Mouse (Mus musculus) lung, embryonic 14.5 days (tissue): ENCODE data around the gene Atrnl1. TPM values are rescaled to one million over a fixed set of nuclear protein-coding genes. Genes with fewer than 3 reads are reported as not detected.

Source experiments
- ATAC-seq: fragments of 200-750 bp; cut with Nextera tagmentation; 2 replicates; pipeline ENCODE4 v1.8.0; 2017; ENCODE audit warnings: mild to moderate bottlenecking, moderate TSS enrichment, moderate library complexity; ENCODE audit not compliant: insufficient read depth
- DNase-seq: peaks from one replicate; pipeline ENCODE4 v3.0.0-alpha.2; 2015
- H3K27ac ChIP-seq: fragments of 300-500 bp; sonication (generic); 2 replicates; pipeline ENCODE4 v1.5.1; 2014; ENCODE audit warnings: low read depth, mild to moderate bottlenecking, moderate library complexity
- H3K27me3 ChIP-seq: fragments of 300-500 bp; sonication (generic); 2 replicates; pipeline ENCODE4 v1.6.1; 2014; ENCODE audit warnings: low read length, control low read depth; ENCODE audit not compliant: insufficient read depth
- H3K36me3 ChIP-seq: fragments of 300-500 bp; sonication (generic); 2 replicates; pipeline ENCODE4 v1.6.1; 2014; ENCODE audit warnings: control low read depth; ENCODE audit not compliant: insufficient read depth
- H3K4me1 ChIP-seq: fragments of 300-500 bp; sonication (generic); 2 replicates; pipeline ENCODE4 v1.6.1; 2014; ENCODE audit warnings: antibody characterized with exemption, control low read depth; ENCODE audit not compliant: insufficient read depth
- H3K4me2 ChIP-seq: fragments of 300-500 bp; sonication (generic); 2 replicates; pipeline ENCODE4 v1.6.1; 2014; ENCODE audit warnings: mild to moderate bottlenecking
- H3K4me3 ChIP-seq: fragments of 300-500 bp; sonication (generic); 2 replicates; pipeline ENCODE4 v1.5.1; 2014; ENCODE audit warnings: low read depth, low read length
- H3K9ac ChIP-seq: fragments of 300-500 bp; sonication (generic); 2 replicates; pipeline ENCODE4 v1.6.1; 2014
- H3K9me3 ChIP-seq: fragments of 300-500 bp; sonication (generic); 2 replicates; pipeline ENCODE4 v1.6.1; 2016; ENCODE audit warnings: low read depth, low read length, control low read depth
- CTCF ChIP-seq: IDR thresholded peaks from 2 replicates; pipeline ENCODE4 v1.5.1; 2016; ENCODE audit warnings: antibody characterized with exemption, low read depth
- WGBS: fragments of 180-500 bp; shearing (Covaris S2); extraction: QIAGEN DNeasy Blood & Tissue Kit; methylation state at CpG from one replicate; pipeline ENCODE4 v1.1.7; 2014; 5-methylcytosine and 5-hydroxymethylcytosine counted together
- polyA plus RNA-seq: library from polyadenylated mRNA; unstranded; fragments of >200 nt; fragmentation: Nextera tagmentation; extraction: Ambion mirVana; gene quantifications from 2 replicates; pipeline ENCODE4 v1.2.1, GENCODE M21; 2014

The Atrnl1 gene
- polyA plus RNA-seq, 1 experiment from 2014 or later, result 7.1 TPM

DNA sequence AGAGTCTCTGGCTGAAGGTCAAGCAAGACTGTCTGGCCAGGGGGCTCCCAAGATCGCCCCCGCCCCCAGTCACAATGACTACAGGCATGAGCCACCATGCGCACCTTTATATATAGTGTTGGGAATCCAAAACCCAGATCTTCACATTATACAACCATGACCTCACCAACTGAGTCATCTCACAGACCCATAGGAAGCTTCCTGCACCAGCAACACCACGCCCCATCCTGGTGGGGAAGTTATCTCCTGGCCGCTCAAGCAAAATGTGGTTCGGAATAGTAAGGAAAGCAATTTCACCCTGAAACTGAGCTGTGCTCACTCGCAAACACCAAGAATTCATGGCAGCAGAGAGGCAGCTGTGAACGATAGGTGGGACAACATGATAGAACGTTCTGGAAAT lies 462.0 kb downstream of the Atrnl1 start:
- H3K36me3 ChIP-seq, result no peaks in the 10 kb centered on the region
- no peak overlapping the region for H3K9ac ChIP-seq
- no peak overlapping the region for H3K27ac ChIP-seq
- ATAC-seq (no peak), DNase-seq (no peak)
- H3K27me3 ChIP-seq, result no peaks in the 10 kb centered on the region
- H3K4me1 ChIP-seq, result 0 out of 2 replicates have a peak, but pooled peaks cover 3% of the 10 kb centered on the region
- H3K9me3 ChIP-seq, result no peaks in the 10 kb centered on the region
- no peak for TF ChIP-seq CTCF
- no peak overlapping the region for H3K4me3 ChIP-seq
- 88% methylated on average over 9 of the region's 9 CpGs for WGBS
- no peak overlapping the region for H3K4me2 ChIP-seq

DNA sequence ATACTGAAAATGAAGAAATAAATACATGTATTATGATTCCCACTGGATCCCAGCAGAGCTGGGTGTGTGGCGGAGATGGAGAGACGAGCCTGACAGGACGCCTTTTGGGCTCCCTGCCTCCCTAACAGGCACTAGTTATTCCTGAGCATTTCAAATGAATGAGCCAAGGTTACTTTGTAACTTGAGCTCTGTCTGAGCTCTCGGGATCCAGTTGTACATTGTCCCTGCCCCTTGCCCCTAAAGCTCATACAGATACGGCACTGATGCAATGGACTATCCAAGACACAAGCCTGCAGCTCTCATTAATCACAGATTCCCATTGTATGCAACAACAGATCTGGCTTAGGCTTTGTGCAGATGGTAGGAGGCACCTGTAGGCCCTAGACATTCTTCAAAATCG lies 464.4 kb downstream of the Atrnl1 start:
- Histone ChIP-seq H3K4me2 (no peak overlapping the region), H3K9ac (no peak overlapping the region), H3K4me3 (no peak overlapping the region), H3K36me3 (no peaks in the 10 kb centered on the region), H3K4me1 (no peaks in the 10 kb centered on the region), H3K27ac (no peak overlapping the region), H3K9me3 (no peaks in the 10 kb centered on the region), H3K27me3 (no peaks in the 10 kb centered on the region)
- no peak for TF ChIP-seq CTCF
- 41% methylated on average over 6 of the region's 6 CpGs for WGBS
- ATAC-seq (no peak), DNase-seq (no peak)

DNA sequence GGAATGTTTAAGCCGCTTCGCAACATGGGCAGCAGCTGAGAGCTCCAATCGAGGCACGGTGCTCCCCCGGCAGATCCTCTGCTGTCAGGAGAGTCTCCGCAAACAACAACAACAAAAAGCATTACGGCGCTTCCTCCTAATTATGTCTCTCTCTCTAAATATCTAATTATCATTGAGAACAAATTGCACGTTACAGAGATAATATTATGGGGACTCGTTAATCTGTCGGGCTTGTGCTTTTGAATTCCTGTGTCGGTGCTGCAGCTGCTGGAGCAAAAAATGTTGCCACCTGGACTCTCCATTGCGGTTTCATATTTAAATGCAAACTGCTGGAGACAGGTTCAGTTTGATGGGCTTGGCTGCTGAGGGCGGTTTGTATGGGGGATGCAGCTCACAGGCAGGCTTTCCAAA lies 466.1 kb downstream of the Atrnl1 start:
- Histone ChIP-seq H3K27ac (no peak overlapping the region), H3K9me3 (no peaks in the 10 kb centered on the region), H3K9ac (no peak overlapping the region), H3K4me1 (no peaks in the 10 kb centered on the region), H3K36me3 (no peaks in the 10 kb centered on the region), H3K27me3 (no peaks in the 10 kb centered on the region), H3K4me2 (no peak overlapping the region), H3K4me3 (no peak overlapping the region)
- WGBS, result 74% methylated on average over 14 of the region's 14 CpGs
- DNase-seq (no peak), ATAC-seq (no peak)
- no peak for TF ChIP-seq CTCF

- no peak for DNase-seq
- no peak overlapping the region for H3K9ac ChIP-seq
- no peak overlapping the region for H3K4me2 ChIP-seq
- H3K4me3 ChIP-seq, result no peak overlapping the region
- no peak for ATAC-seq
- no peaks in the 10 kb centered on the region for H3K36me3 ChIP-seq
- WGBS, result 83% methylated on average over 10 of the region's 10 CpGs
- no peaks in the 10 kb centered on the region for H3K27me3 ChIP-seq
- H3K4me1 ChIP-seq, result no peaks in the 10 kb centered on the region
- H3K9me3 ChIP-seq, result no peaks in the 10 kb centered on the region
- TF ChIP-seq CTCF, result no peak
- H3K27ac ChIP-seq, result no peak overlapping the region
These were observed 466.8 kb downstream of the Atrnl1 start for GRCm38 (mm10) chr19:58077529-58078070.

DNA sequence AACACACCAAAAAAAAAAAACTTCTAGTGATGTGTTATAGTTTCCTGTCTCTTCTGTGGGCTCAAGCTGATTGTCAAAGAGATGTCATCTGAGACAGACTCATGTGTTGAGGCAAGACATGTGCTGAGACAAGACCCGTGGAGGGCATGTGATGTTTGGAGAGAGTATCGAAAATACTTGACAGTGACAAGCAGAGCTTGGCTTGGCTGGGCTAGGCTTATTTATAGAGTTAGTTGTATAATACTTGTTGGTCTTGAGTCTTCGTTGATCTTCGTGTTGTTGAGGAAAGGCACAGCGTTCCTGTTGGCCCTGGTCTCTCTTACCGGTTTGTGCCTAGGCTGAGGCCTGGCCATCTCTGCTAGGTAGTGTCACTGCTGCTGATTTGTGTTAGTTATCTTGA lies 469.3 kb downstream of the Atrnl1 start:
- DNase-seq, result no peak
- Histone ChIP-seq H3K27ac (no peak overlapping the region), H3K27me3 (no peaks in the 10 kb centered on the region), H3K4me1 (no peaks in the 10 kb centered on the region), H3K9me3 (no peaks in the 10 kb centered on the region), H3K36me3 (no peaks in the 10 kb centered on the region), H3K4me2 (no peak overlapping the region), H3K9ac (no peak overlapping the region), H3K4me3 (no peak overlapping the region)
- 84% methylated on average over 6 of the region's 6 CpGs for WGBS
- no peak for ATAC-seq
- no peak for TF ChIP-seq CTCF

DNA sequence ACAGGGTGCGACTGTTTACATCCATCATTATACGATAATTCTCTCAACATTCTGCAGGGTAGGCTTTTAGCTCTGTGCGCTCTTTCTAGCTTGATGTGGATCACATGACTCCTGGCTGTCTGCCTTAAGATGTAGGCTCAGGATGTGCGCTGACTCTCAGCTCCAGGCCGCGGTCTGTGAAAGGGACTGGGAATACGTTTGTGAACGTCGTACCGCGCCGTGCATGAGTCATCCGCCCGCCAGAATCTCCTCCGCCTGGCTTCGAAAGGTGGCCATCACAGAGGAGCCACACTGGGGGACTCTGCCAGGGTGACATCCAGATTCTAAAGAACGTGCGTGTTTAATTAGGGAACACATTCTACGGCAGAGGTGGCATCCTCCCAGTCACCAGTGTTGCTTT lies 471.9 kb downstream of the Atrnl1 start:
- no peak overlapping the region for H3K4me3 ChIP-seq
- no peak overlapping the region for H3K9ac ChIP-seq
- ATAC-seq (no peak), DNase-seq (no peak)
- no peaks in the 10 kb centered on the region for H3K36me3 ChIP-seq
- TF ChIP-seq CTCF, result no peak
- H3K9me3 ChIP-seq, result no peaks in the 10 kb centered on the region
- no peak overlapping the region for H3K4me2 ChIP-seq
- no peaks in the 10 kb centered on the region for H3K4me1 ChIP-seq
- WGBS, result 94% methylated on average over 19 of the region's 19 CpGs
- H3K27me3 ChIP-seq, result no peaks in the 10 kb centered on the region
- H3K27ac ChIP-seq, result no peak overlapping the region

DNA sequence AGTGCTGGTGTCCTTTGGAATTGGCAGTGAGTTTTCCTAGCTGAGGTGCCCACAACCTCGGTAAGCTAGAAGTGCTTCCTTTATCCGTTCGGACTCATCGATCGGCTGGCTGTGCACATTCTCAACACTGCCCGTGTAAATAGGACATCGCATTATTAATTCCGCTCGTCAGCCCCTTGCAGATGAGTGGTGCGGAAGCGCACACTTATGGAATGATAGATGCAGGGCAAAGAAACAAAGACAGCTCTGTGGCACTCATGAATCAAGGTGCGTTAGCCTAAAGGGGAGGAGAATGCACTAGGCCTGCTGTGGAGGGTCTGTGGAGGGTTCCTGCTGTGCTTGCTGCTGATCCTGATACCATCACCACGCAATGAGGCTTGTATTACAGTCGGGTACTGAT lies 474.0 kb downstream of the Atrnl1 start:
- H3K4me2 ChIP-seq, result no peak overlapping the region
- no peaks in the 10 kb centered on the region for H3K27me3 ChIP-seq
- H3K27ac ChIP-seq, result no peak overlapping the region
- 83% methylated on average over 14 of the region's 14 CpGs for WGBS
- H3K4me1 ChIP-seq, result no peaks in the 10 kb centered on the region; the same call in 1 of the 2 replicates
- DNase-seq (no peak), ATAC-seq (no peak)
- no peaks in the 10 kb centered on the region for H3K36me3 ChIP-seq
- no peaks in the 10 kb centered on the region for H3K9me3 ChIP-seq
- TF ChIP-seq CTCF, result no peak
- H3K4me3 ChIP-seq, result no peak overlapping the region
- H3K9ac ChIP-seq, result no peak overlapping the region

DNA sequence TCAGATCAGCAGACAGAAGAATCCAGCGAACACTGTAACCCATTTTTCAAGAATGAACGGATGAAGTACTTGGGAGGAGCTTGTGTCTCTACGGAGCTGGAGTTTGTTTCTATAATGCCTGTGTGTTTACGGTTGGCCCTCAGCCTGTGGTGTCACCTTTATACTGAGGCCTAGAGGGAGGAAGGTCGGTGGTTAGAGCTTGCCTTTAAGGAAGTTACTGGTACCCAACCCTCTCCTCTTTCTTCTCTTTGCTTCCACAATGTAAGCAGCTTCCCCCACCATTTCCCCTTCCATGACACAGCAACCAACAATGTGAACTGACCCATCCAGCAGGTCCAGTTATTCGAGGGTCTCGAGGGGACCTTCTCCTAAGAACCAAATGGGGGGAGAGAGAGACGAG lies 475.9 kb downstream of the Atrnl1 start:
- Histone ChIP-seq H3K9ac (no peak overlapping the region), H3K4me1 (no peaks in the 10 kb centered on the region; the same call in 1 of the 2 replicates), H3K36me3 (no peaks in the 10 kb centered on the region), H3K27ac (no peak overlapping the region), H3K4me3 (no peak overlapping the region), H3K9me3 (no peaks in the 10 kb centered on the region), H3K27me3 (no peaks in the 10 kb centered on the region), H3K4me2 (no peak overlapping the region)
- TF ChIP-seq CTCF, result no peak
- ATAC-seq (no peak), DNase-seq (no peak)
- 74% methylated on average over 8 of the region's 8 CpGs for WGBS
